Mouse (Mus musculus) MEL (cell line): ENCODE data around the gene Hrh3. TPM values are rescaled to one million over a fixed set of nuclear protein-coding genes. Genes with fewer than 3 reads are reported as not detected.

ENCODE experiments used
- DNase-seq: peaks from one replicate; pipeline ENCODE4 v3.0.0; 2011; ENCODE audit warnings: low read depth, low spot score
- H3K27ac ChIP-seq: 2 replicates; pipeline ENCODE4 v1.5.1; 2012; ENCODE audit warnings: low read depth, mild to moderate bottlenecking, control low read depth, low read length, moderate library complexity; ENCODE audit not compliant: control insufficient read depth
- H3K27me3 ChIP-seq, 2 experiments: fragments of 150-350 bp in 1 of 2; sonication (generic) in 1 of 2; 2 replicates each; pipeline ENCODE4 v1.6.1; 2012; ENCODE audit warnings: low read length in 2 of 2, mild to moderate bottlenecking in 2 of 2, improper control_type of control experiment in 1 of 2, moderate library complexity in 1 of 2; ENCODE audit not compliant: insufficient read depth in 2 of 2, control insufficient read depth in 1 of 2
- H3K36me3 ChIP-seq, 2 experiments: 2 replicates each; pipeline ENCODE4 v1.6.1; 2012 to 2014; ENCODE audit warnings: low read length in 2 of 2, improper control_type of control experiment in 1 of 2, inconsistent platforms in 1 of 2, mild to moderate bottlenecking in 1 of 2; ENCODE audit not compliant: insufficient read depth in 2 of 2, control insufficient read depth in 1 of 2
- H3K4me1 ChIP-seq, 2 experiments: fragments of 150-350 bp in 1 of 2; sonication (generic) in 1 of 2; 2 replicates each; pipeline ENCODE4 v1.6.1; 2012; ENCODE audit warnings: low read length in 2 of 2, improper control_type of control experiment in 1 of 2, mild to moderate bottlenecking in 1 of 2; ENCODE audit not compliant: insufficient read depth in 2 of 2, control insufficient read depth in 1 of 2
- H3K4me3 ChIP-seq, 2 experiments: fragments of 150-350 bp in 1 of 2; sonication (generic) in 1 of 2; 2 replicates each; pipeline ENCODE4 v1.5.1; 2012; ENCODE audit warnings: low read depth in 2 of 2, low read length in 2 of 2, mild to moderate bottlenecking in 2 of 2, moderate library complexity in 2 of 2, control low read depth in 1 of 2, improper control_type of control experiment in 1 of 2; ENCODE audit not compliant: control insufficient read depth in 1 of 2, insufficient read depth in 1 of 2
- H3K79me2 ChIP-seq: 2 replicates; pipeline ENCODE4 v1.6.1; 2012; ENCODE audit warnings: mild to moderate bottlenecking, low read length, moderate library complexity; ENCODE audit not compliant: control insufficient read depth, poor library complexity, insufficient read depth
- H3K9ac ChIP-seq: 2 replicates; pipeline ENCODE4 v1.6.1; 2012; ENCODE audit warnings: low read depth, mild to moderate bottlenecking, control low read depth, low read length, moderate library complexity; ENCODE audit not compliant: control insufficient read depth, poor library complexity, severe bottlenecking
- H3K9me3 ChIP-seq: fragments of 150-350 bp; sonication (generic); replicated peaks from 2 replicates; pipeline ENCODE4 v1.6.1; 2012; ENCODE audit warnings: mild to moderate bottlenecking, low read length, improper control_type of control experiment, moderate library complexity; ENCODE audit not compliant: insufficient read depth
- BHLHE40 ChIP-seq: IDR thresholded peaks from 2 replicates; pipeline ENCODE4 v1.6.1; 2012; ENCODE audit warnings: low read depth, mild to moderate bottlenecking, inconsistent platforms, low read length, improper control_type of control experiment, borderline replicate concordance
- CHD2 ChIP-seq: IDR thresholded peaks from 2 replicates; pipeline ENCODE4 v1.6.1; 2011; ENCODE audit warnings: low read length, improper control_type of control experiment
- E2F4 ChIP-seq: IDR thresholded peaks from 2 replicates; pipeline ENCODE4 v1.6.1; 2011; ENCODE audit warnings: low read depth, low read length, improper control_type of control experiment, borderline replicate concordance
- ETS1 ChIP-seq: IDR thresholded peaks from 2 replicates; pipeline ENCODE4 v1.6.1; 2012; ENCODE audit warnings: low read depth, mild to moderate bottlenecking, inconsistent platforms, low read length, improper control_type of control experiment, moderate library complexity
- GABPA ChIP-seq: IDR thresholded peaks from 2 replicates; pipeline ENCODE4 v1.6.1; 2012; ENCODE audit warnings: low read depth, mild to moderate bottlenecking, inconsistent platforms, low read length, improper control_type of control experiment, moderate library complexity
- GATA1 ChIP-seq: IDR thresholded peaks from 2 replicates; pipeline ENCODE4 v1.6.1; 2011; ENCODE audit warnings: low read depth, low read length, improper control_type of control experiment
- HCFC1 ChIP-seq: IDR thresholded peaks from 2 replicates; pipeline ENCODE4 v1.6.1; 2012; ENCODE audit warnings: low read depth, mild to moderate bottlenecking, inconsistent platforms, low read length, improper control_type of control experiment, moderate library complexity
- JUND ChIP-seq: IDR thresholded peaks from 2 replicates; pipeline ENCODE4 v1.6.1; 2011; ENCODE audit warnings: low read depth, mild to moderate bottlenecking, improper control_type of control experiment, low read length
- KAT2A ChIP-seq: conservative IDR thresholded peaks from 2 replicates; pipeline ENCODE4 v1.6.1; 2012; ENCODE audit warnings: low read depth, low read length, improper control_type of control experiment, inconsistent platforms
- MAFK ChIP-seq: IDR thresholded peaks from 2 replicates; pipeline ENCODE4 v1.6.1; 2011; ENCODE audit warnings: low read depth, mild to moderate bottlenecking, low read length, improper control_type of control experiment, borderline replicate concordance
- MAX ChIP-seq: IDR thresholded peaks from 2 replicates; pipeline ENCODE4 v1.6.1; 2011; ENCODE audit warnings: low read length, improper control_type of control experiment
- MAZ ChIP-seq: IDR thresholded peaks from 2 replicates; pipeline ENCODE4 v1.6.1; 2012; ENCODE audit warnings: low read depth, mild to moderate bottlenecking, inconsistent platforms, low read length, improper control_type of control experiment
- MXI1 ChIP-seq: IDR thresholded peaks from 2 replicates; pipeline ENCODE4 v1.6.1; 2011; ENCODE audit warnings: mild to moderate bottlenecking, low read depth, low read length, improper control_type of control experiment
- MYC ChIP-seq: IDR thresholded peaks from 2 replicates; pipeline ENCODE4 v1.6.1; 2011; ENCODE audit warnings: low read depth, mild to moderate bottlenecking, low read length, improper control_type of control experiment, moderate library complexity
- POLR2A ChIP-seq, 2 experiments: IDR thresholded peaks; 2 replicates each; pipeline ENCODE4 v1.6.1; 2011 to 2012; ENCODE audit warnings: low read length in 2 of 2, mild to moderate bottlenecking in 2 of 2, control low read depth in 1 of 2, improper control_type of control experiment in 1 of 2, low read depth in 1 of 2, moderate library complexity in 1 of 2; ENCODE audit not compliant: control insufficient read depth in 1 of 2, insufficient read depth in 1 of 2, poor library complexity in 1 of 2
- POLR2AphosphoS5 ChIP-seq: IDR thresholded peaks from 2 replicates; pipeline ENCODE4 v1.6.1; 2012; ENCODE audit warnings: low read depth, borderline replicate concordance, mild to moderate bottlenecking, inconsistent platforms, low read length, moderate library complexity, mixed read lengths
- RAD21 ChIP-seq: IDR thresholded peaks from 2 replicates; pipeline ENCODE4 v1.6.1; 2011; ENCODE audit warnings: mild to moderate bottlenecking, low read depth, low read length, improper control_type of control experiment
- RCOR1 ChIP-seq: IDR thresholded peaks from 2 replicates; pipeline ENCODE4 v1.6.1; 2012; ENCODE audit warnings: low read depth, mild to moderate bottlenecking, inconsistent platforms, low read length, improper control_type of control experiment
- SMC3 ChIP-seq: IDR thresholded peaks from 2 replicates; pipeline ENCODE4 v1.6.1; 2011; ENCODE audit warnings: low read depth, low read length, improper control_type of control experiment
- UBTF ChIP-seq: IDR thresholded peaks from 2 replicates; pipeline ENCODE4 v1.6.1; 2012; ENCODE audit warnings: low read depth, mild to moderate bottlenecking, inconsistent platforms, low read length, improper control_type of control experiment, moderate library complexity, borderline replicate concordance; ENCODE audit not compliant: insufficient read depth
- USF1 ChIP-seq: IDR thresholded peaks from 2 replicates; pipeline ENCODE4 v1.6.1; 2014; ENCODE audit warnings: low read depth, mild to moderate bottlenecking, inconsistent platforms, low read length, improper control_type of control experiment, moderate library complexity
- USF2 ChIP-seq, 2 experiments: IDR thresholded peaks; 2 replicates each; pipeline ENCODE4 v1.6.1; 2011 to 2012; ENCODE audit warnings: improper control_type of control experiment in 2 of 2, low read length in 2 of 2, borderline replicate concordance in 1 of 2, inconsistent platforms in 1 of 2, low read depth in 1 of 2, mild to moderate bottlenecking in 1 of 2; ENCODE audit not compliant: insufficient read depth in 1 of 2
- ZNF384 ChIP-seq: IDR thresholded peaks from 2 replicates; pipeline ENCODE4 v1.6.1; 2012; ENCODE audit warnings: low read depth, mild to moderate bottlenecking, inconsistent platforms, low read length, improper control_type of control experiment
- polyA plus RNA-seq, 2 experiments: library from polyadenylated mRNA; stranded (reverse) in 1 of 2; unstranded in 1 of 2; fragments of >175 nt in 1 of 2; fragments of >200 nt in 1 of 2; gene quantifications; 2 replicates each; pipeline versions ENCODE4 v1.2.1 to v1.2.4; 2012; ENCODE audit warnings: low replicate concordance in 2 of 2, low read depth in 1 of 2; ENCODE audit not compliant: insufficient read length in 2 of 2, insufficient read depth in 1 of 2, missing spikeins in 1 of 2
- total RNA-seq: library from RNA; depleted of rRNA; stranded (reverse); fragments of 300-350 nt; gene quantifications from 2 replicates; pipeline ENCODE4 v1.2.3, GENCODE M21; 2012; rRNA removed

Hrh3 gene
- total RNA-seq (not detected in 2 replicates), polyA plus RNA-seq (not detected)

DNA sequence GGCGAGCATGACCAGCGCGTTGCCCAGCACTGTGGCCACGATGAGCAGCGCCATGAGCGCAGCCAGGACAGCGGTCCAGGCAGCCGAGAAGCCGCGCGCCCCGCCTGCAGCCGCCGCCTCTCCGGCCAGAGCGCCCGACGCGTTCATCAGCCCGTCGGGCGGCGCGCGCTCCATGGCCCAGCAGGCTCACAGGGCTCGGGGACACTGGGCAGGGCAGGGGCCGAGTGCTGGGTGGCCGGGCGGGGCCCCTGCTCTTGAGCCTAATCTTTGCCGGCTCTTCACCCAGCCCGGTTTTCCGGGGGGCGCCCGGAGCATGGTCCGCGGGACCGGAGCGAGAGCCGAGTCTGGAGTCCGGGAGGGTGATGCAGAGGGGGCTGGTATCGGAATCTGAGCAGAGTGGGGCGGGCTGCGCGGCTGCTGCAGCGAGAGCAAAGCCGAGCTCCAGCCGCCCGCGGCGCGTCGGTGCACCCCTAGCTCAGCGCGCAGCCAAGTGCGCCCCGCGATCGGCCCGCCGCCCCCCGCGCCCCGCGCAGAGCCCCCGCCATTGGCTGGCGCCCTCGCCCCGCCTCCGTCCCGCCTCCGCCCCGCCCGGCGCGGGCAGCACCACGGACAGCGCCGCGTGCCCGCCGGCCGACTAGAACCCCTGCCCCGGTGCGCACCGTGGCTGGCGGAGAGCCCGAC, at the start of gene Hrh3:
Hrh3 (minus strand) TSS at position 511 of the 681 bp plus-strand sequence.
- H3K9me3 ChIP-seq: no peaks in the 10 kb centered on the region
- peaks cover 0 to 9% of the 10 kb centered on the region in 2 experiments; a peak in 2 of 4 replicates for H3K4me1 ChIP-seq
- TF ChIP-seq MYC (no peak), SMC3 (no peak), KAT2A (no peak), POLR2AphosphoS5 (no peak), MAFK (no peak), RAD21 (no peak), BHLHE40 (no peak), CHD2 (no peak), E2F4 (no peak), MAZ (no peak), UBTF (no peak), POLR2A (IDR thresholded peaks at IDR 0.05; ENCODE audit: control insufficient read depth in 1 of 2, insufficient read depth in 1 of 2, low read depth in 1 of 2, low read length in 2 of 2, poor library complexity in 1 of 2) (no peak), ZNF384 (no peak), MAX (no peak), USF1 (no peak), GATA1 (no peak), HCFC1 (no peak), ETS1 (no peak), MXI1 (no peak), USF2 (IDR thresholded peaks at IDR 0.05; ENCODE audit: borderline replicate concordance in 1 of 2, insufficient read depth in 1 of 2, low read depth in 1 of 2, low read length in 2 of 2) (no peak)
- H3K27me3 ChIP-seq: no peaks in the 10 kb centered on the region
- no peak within 1 kb of the TSS for H3K9ac ChIP-seq
- H3K79me2 ChIP-seq: no peaks in the 10 kb centered on the region
- H3K4me3 ChIP-seq: no peak within 1 kb of the TSS
- no peaks in the 10 kb centered on the region for H3K36me3 ChIP-seq
- no peak within 1 kb of the TSS for H3K27ac ChIP-seq
- no peak for DNase-seq

GRCm38 (mm10) chr2:180148551-180148950, 44.3 kb upstream of the Hrh3 start:
- no peak for TF ChIP-seq MAZ
- no peak for TF ChIP-seq ZNF384
- no peak for TF ChIP-seq MAFK
- no peak for TF ChIP-seq JUND
- TF ChIP-seq RCOR1: no peak
- TF ChIP-seq GABPA: no peak
- no peak for TF ChIP-seq MXI1
- no peak for DNase-seq
- Histone ChIP-seq H3K36me3 (peaks cover 4 to 45% of the 10 kb centered on the region in 2 experiments; a peak in 3 of 4 replicates), H3K4me1 (peaks cover 0 to 4% of the 10 kb centered on the region in 2 experiments; a peak in 1 of 4 replicates), H3K4me3 (no peak overlapping the region), H3K79me2 (no peaks in the 10 kb centered on the region), H3K27ac (no peak overlapping the region), H3K9ac (no peak overlapping the region), H3K27me3 (no peaks in the 10 kb centered on the region), H3K9me3 (no peaks in the 10 kb centered on the region)
